19 mouse cellular contexts compared by ENCODE assay signal in genomic region chr8:124910349-124910748, GRCm38 (mm10). TPM values are rescaled to one million over a fixed set of nuclear protein-coding genes. Genes with fewer than 3 reads are reported as not detected.
A peak's percentile ranks its signal among the peaks of the same experiment; 100 is the strongest.
DNase-seq lines count a peak whose midpoint lies in the region; ATAC-seq and TF ChIP-seq lines count a peak whose summit lies in the region.
"Had no signal": no experiment of that assay in that cellular context is flagged by ENCODE, and none has a peak within 500 bp of the region (broad histone marks: within the 10 kb centered on the region; RNA-seq: fewer than 3 reads in every experiment).

No protein-coding gene starts in this region.

- peak; percentile 42 to 48 for DNase-seq in heart, adult 2 months
- DNase-seq in brain, adult 2 months (ENCODE audit: low read depth, low spot score): peak; percentile 94
- peak; percentile 83 for DNase-seq in cerebellum, adult 11 months
- peak; percentile 85 to 89 for DNase-seq in cerebellum, postnatal 25 days
- DNase-seq in kidney, postnatal 4 days: no peak
- DNase-seq in lung, postnatal 14 days: no peak
- DNase-seq in ovary, postnatal 14 days (ENCODE audit: low spot score): no peak
- DNase-seq: adrenal gland, adult 8-10 months; liver, postnatal 0 days; lung, postnatal 4 days; spleen, adult 18-20 months; thymus, postnatal 4 days had no signal

- ATAC-seq in heart, embryonic 11.5 days (replicated peaks; ENCODE audit: insufficient number of reproducible peaks, low FRiP score, low TSS enrichment): no peak
- ATAC-seq: liver, postnatal 0 days had no signal

- TF ChIP-seq POLR2A in heart, adult 2 months (IDR thresholded peaks at IDR 0.05; ENCODE audit: insufficient read depth, low read depth, low read length): no peak

- WGBS in heart, adult 2 months: 37% methylated on average over 10 of the region's 10 CpGs
- 74% methylated on average over 10 of the region's 10 CpGs for WGBS in heart, embryonic 11.5 days (ENCODE audit: insufficient replicate concordance)

- peaks cover 6% of the 10 kb centered on the region; the same call in 1 of the 2 replicates for H3K36me3 ChIP-seq in heart, adult 2 months (ENCODE audit: control insufficient read depth, insufficient read depth, low read length)
- H3K36me3 ChIP-seq in heart, embryonic 11.5 days (ENCODE audit: control insufficient read depth, insufficient read depth, low read length): peaks cover 27% of the 10 kb centered on the region

- peak overlapping the region; percentile 67 for H3K27ac ChIP-seq in heart, adult 2 months
- no peak overlapping the region for H3K27ac ChIP-seq in heart, embryonic 11.5 days (ENCODE audit: low read depth, low read length)
- H3K27ac ChIP-seq: embryonic facial prominence, embryonic 12.5 days; forebrain, embryonic 10.5 days; kidney, embryonic 15.5 days; limb, embryonic 15.5 days had no signal

- H3K27me3 ChIP-seq in heart, adult 2 months (ENCODE audit: control insufficient read depth, insufficient read depth, low read length): no peaks in the 10 kb centered on the region
- H3K27me3 ChIP-seq in heart, embryonic 11.5 days (ENCODE audit: control insufficient read depth, insufficient read depth, low read length): no peaks in the 10 kb centered on the region
- H3K27me3 ChIP-seq: embryonic facial prominence, embryonic 12.5 days; kidney, embryonic 15.5 days; limb, embryonic 15.5 days had no signal

- no peaks in the 10 kb centered on the region; the same call in 1 of the 2 replicates for H3K9me3 ChIP-seq in heart, embryonic 11.5 days (replicated peaks; ENCODE audit: control insufficient read depth, low read length)
- H3K9me3 ChIP-seq: embryonic facial prominence, embryonic 12.5 days; forebrain, embryonic 10.5 days; kidney, embryonic 15.5 days; limb, embryonic 15.5 days had no signal

- TF ChIP-seq CTCF in heart, adult 2 months (IDR thresholded peaks at IDR 0.05): peak; percentile 64

- peaks cover 13% of the 10 kb centered on the region for H3K4me1 ChIP-seq in heart, adult 2 months (ENCODE audit: control insufficient read depth, insufficient read depth, low read length)
- H3K4me1 ChIP-seq in heart, embryonic 11.5 days (ENCODE audit: control insufficient read depth, insufficient read depth, low read length): 0 out of 2 replicates have a peak, but pooled peaks cover 2% of the 10 kb centered on the region
- H3K4me1 ChIP-seq: embryonic facial prominence, embryonic 12.5 days had no signal

- H3K9ac ChIP-seq in heart, adult 2 months (ENCODE audit: low read depth, low read length): no peak overlapping the region
- H3K9ac ChIP-seq in heart, embryonic 11.5 days (ENCODE audit: low read depth, low read length): no peak overlapping the region
- H3K9ac ChIP-seq: embryonic facial prominence, embryonic 12.5 days; kidney, embryonic 15.5 days; limb, embryonic 15.5 days; liver, postnatal 0 days had no signal

- no peak overlapping the region for H3K4me3 ChIP-seq in heart, adult 2 months
- H3K4me3 ChIP-seq in heart, embryonic 11.5 days (ENCODE audit: low read depth, low read length): no peak overlapping the region
- H3K4me3 ChIP-seq: embryonic facial prominence, embryonic 12.5 days; forebrain, embryonic 10.5 days; kidney, embryonic 15.5 days; limb, embryonic 15.5 days; myocyte had no signal

- no peak overlapping the region for H3K4me2 ChIP-seq in heart, embryonic 11.5 days
- H3K4me2 ChIP-seq: embryonic facial prominence, embryonic 12.5 days; kidney, embryonic 15.5 days; limb, embryonic 15.5 days; midbrain, embryonic 11.5 days had no signal

- peaks cover 4% of the 10 kb centered on the region for H3K79me2 ChIP-seq in heart, adult 2 months (replicated peaks; ENCODE audit: control insufficient read depth, insufficient read depth, low read length)

- intact Hi-C loops in heart, adult 2 months (cut with DNase I): loop anchor here (5.0 kb wide), 1 partner anchor 37 kb away; the partner anchor contains the start of gene Egln1

- no peak for TF ChIP-seq EP300 in heart, adult 2 months (IDR thresholded peaks at IDR 0.05; ENCODE audit: insufficient read depth, low read depth, low read length)

RNA-seq across cellular contexts. Expression of gene Sprtn, which starts 12.7 kb away (rescaled TPM):
- 10 to 100 TPM; 10.3 TPM for total RNA-seq in heart, adult 2 months (2021)
- 8.3 and 13.7 TPM in 2 replicates for polyA plus RNA-seq in heart, adult 2 months (2012; rRNA removed)
- 7.1 and 8.6 TPM in 2 replicates for polyA plus RNA-seq in heart, embryonic 11.5 days (2014; fragmentation: Nextera tagmentation; extraction: Ambion mirVana)

RNA-seq across cellular contexts. Expression of gene Exoc8, which starts 12.8 kb away (rescaled TPM):
- total RNA-seq in heart, adult 2 months (2021): 10 to 100 TPM; 18.8 to 20.2 TPM
- polyA plus RNA-seq in heart, adult 2 months (2012; rRNA removed): 6.8 and 9.7 TPM in 2 replicates
- polyA plus RNA-seq in heart, embryonic 11.5 days (2014; fragmentation: Nextera tagmentation; extraction: Ambion mirVana): 5.4 and 5.9 TPM in 2 replicates

RNA-seq across cellular contexts. Expression of gene Egln1, which starts 38.8 kb away (rescaled TPM):
- 100 to 1,000 TPM; 331 to 374 TPM for total RNA-seq in heart, adult 2 months (2021)
- polyA plus RNA-seq in heart, adult 2 months (2012; rRNA removed): 146 and 227 TPM in 2 replicates
- polyA plus RNA-seq in heart, embryonic 11.5 days (2014; fragmentation: Nextera tagmentation; extraction: Ambion mirVana): 18.5 and 23.2 TPM in 2 replicates

RNA-seq across cellular contexts. Expression of gene 2810004N23Rik, which starts 47.4 kb away (rescaled TPM):
- total RNA-seq in heart, adult 2 months (2021): 10 to 100 TPM; 47.3 to 51.7 TPM
- 28.9 and 46.7 TPM in 2 replicates for polyA plus RNA-seq in heart, adult 2 months (2012; rRNA removed)
- polyA plus RNA-seq in heart, embryonic 11.5 days (2014; fragmentation: Nextera tagmentation; extraction: Ambion mirVana): 47.9 and 49.7 TPM in 2 replicates

RNA-seq across cellular contexts. Expression of gene Gnpat, which starts 47.5 kb away (rescaled TPM):
- total RNA-seq in heart, adult 2 months (2021): 100 to 1,000 TPM; 169 to 189 TPM
- polyA plus RNA-seq in heart, adult 2 months (2012; rRNA removed): 199 and 263 TPM in 2 replicates
- polyA plus RNA-seq in heart, embryonic 11.5 days (2014; fragmentation: Nextera tagmentation; extraction: Ambion mirVana): 95.4 and 113 TPM in 2 replicates

Comparison
In these comparisons a context has a peak if more than half of its experiments do, and no peak if none do; other contexts are left out.
1. DNase-seq: peak in heart, adult 2 months (2 of 2), brain, adult 2 months (single experiment), cerebellum, adult 11 months (single experiment) and cerebellum, postnatal 25 days (2 of 2); none in kidney, postnatal 4 days (0 of 2), lung, postnatal 14 days (single experiment) and ovary, postnatal 14 days (single experiment).